Mouse (Mus musculus) MEL (cell line): ENCODE measurements around the gene Ski. TPM values are rescaled to one million over a fixed set of nuclear protein-coding genes. Genes with fewer than 3 reads are reported as not detected.

ENCODE experiments used
- DNase-seq: peaks from one replicate; pipeline ENCODE4 v3.0.0; 2011; ENCODE audit warnings: low read depth, low spot score
- H3K27ac ChIP-seq: 2 replicates; pipeline ENCODE4 v1.5.1; 2012; ENCODE audit warnings: low read depth, mild to moderate bottlenecking, control low read depth, low read length, moderate library complexity; ENCODE audit not compliant: control insufficient read depth
- H3K27me3 ChIP-seq, 2 experiments: fragments of 150-350 bp in 1 of 2; sonication (generic) in 1 of 2; 2 replicates each; pipeline ENCODE4 v1.6.1; 2012; ENCODE audit warnings: low read length in 2 of 2, mild to moderate bottlenecking in 2 of 2, improper control_type of control experiment in 1 of 2, moderate library complexity in 1 of 2; ENCODE audit not compliant: insufficient read depth in 2 of 2, control insufficient read depth in 1 of 2
- H3K36me3 ChIP-seq, 2 experiments: 2 replicates each; pipeline ENCODE4 v1.6.1; 2012 to 2014; ENCODE audit warnings: low read length in 2 of 2, improper control_type of control experiment in 1 of 2, inconsistent platforms in 1 of 2, mild to moderate bottlenecking in 1 of 2; ENCODE audit not compliant: insufficient read depth in 2 of 2, control insufficient read depth in 1 of 2
- H3K4me1 ChIP-seq, 2 experiments: fragments of 150-350 bp in 1 of 2; sonication (generic) in 1 of 2; 2 replicates each; pipeline ENCODE4 v1.6.1; 2012; ENCODE audit warnings: low read length in 2 of 2, improper control_type of control experiment in 1 of 2, mild to moderate bottlenecking in 1 of 2; ENCODE audit not compliant: insufficient read depth in 2 of 2, control insufficient read depth in 1 of 2
- H3K4me3 ChIP-seq, 2 experiments: fragments of 150-350 bp in 1 of 2; sonication (generic) in 1 of 2; 2 replicates each; pipeline ENCODE4 v1.5.1; 2012; ENCODE audit warnings: low read depth in 2 of 2, low read length in 2 of 2, mild to moderate bottlenecking in 2 of 2, moderate library complexity in 2 of 2, control low read depth in 1 of 2, improper control_type of control experiment in 1 of 2; ENCODE audit not compliant: control insufficient read depth in 1 of 2, insufficient read depth in 1 of 2
- H3K79me2 ChIP-seq: 2 replicates; pipeline ENCODE4 v1.6.1; 2012; ENCODE audit warnings: mild to moderate bottlenecking, low read length, moderate library complexity; ENCODE audit not compliant: control insufficient read depth, poor library complexity, insufficient read depth
- H3K9ac ChIP-seq: 2 replicates; pipeline ENCODE4 v1.6.1; 2012; ENCODE audit warnings: low read depth, mild to moderate bottlenecking, control low read depth, low read length, moderate library complexity; ENCODE audit not compliant: control insufficient read depth, poor library complexity, severe bottlenecking
- H3K9me3 ChIP-seq: fragments of 150-350 bp; sonication (generic); replicated peaks from 2 replicates; pipeline ENCODE4 v1.6.1; 2012; ENCODE audit warnings: mild to moderate bottlenecking, low read length, improper control_type of control experiment, moderate library complexity; ENCODE audit not compliant: insufficient read depth
- BHLHE40 ChIP-seq: IDR thresholded peaks from 2 replicates; pipeline ENCODE4 v1.6.1; 2012; ENCODE audit warnings: low read depth, mild to moderate bottlenecking, inconsistent platforms, low read length, improper control_type of control experiment, borderline replicate concordance
- ELF1 ChIP-seq: IDR thresholded peaks from 2 replicates; pipeline ENCODE4 v1.6.1; 2014; ENCODE audit warnings: low read depth, mild to moderate bottlenecking, inconsistent platforms, low read length, improper control_type of control experiment, moderate library complexity
- ETS1 ChIP-seq: IDR thresholded peaks from 2 replicates; pipeline ENCODE4 v1.6.1; 2012; ENCODE audit warnings: low read depth, mild to moderate bottlenecking, inconsistent platforms, low read length, improper control_type of control experiment, moderate library complexity
- GABPA ChIP-seq: IDR thresholded peaks from 2 replicates; pipeline ENCODE4 v1.6.1; 2012; ENCODE audit warnings: low read depth, mild to moderate bottlenecking, inconsistent platforms, low read length, improper control_type of control experiment, moderate library complexity
- GATA1 ChIP-seq: IDR thresholded peaks from 2 replicates; pipeline ENCODE4 v1.6.1; 2011; ENCODE audit warnings: low read depth, low read length, improper control_type of control experiment
- HCFC1 ChIP-seq: IDR thresholded peaks from 2 replicates; pipeline ENCODE4 v1.6.1; 2012; ENCODE audit warnings: low read depth, mild to moderate bottlenecking, inconsistent platforms, low read length, improper control_type of control experiment, moderate library complexity
- KAT2A ChIP-seq: conservative IDR thresholded peaks from 2 replicates; pipeline ENCODE4 v1.6.1; 2012; ENCODE audit warnings: low read depth, low read length, improper control_type of control experiment, inconsistent platforms
- MAFK ChIP-seq: IDR thresholded peaks from 2 replicates; pipeline ENCODE4 v1.6.1; 2011; ENCODE audit warnings: low read depth, mild to moderate bottlenecking, low read length, improper control_type of control experiment, borderline replicate concordance
- MAX ChIP-seq: IDR thresholded peaks from 2 replicates; pipeline ENCODE4 v1.6.1; 2011; ENCODE audit warnings: low read length, improper control_type of control experiment
- MAZ ChIP-seq: IDR thresholded peaks from 2 replicates; pipeline ENCODE4 v1.6.1; 2012; ENCODE audit warnings: low read depth, mild to moderate bottlenecking, inconsistent platforms, low read length, improper control_type of control experiment
- MYC ChIP-seq: IDR thresholded peaks from 2 replicates; pipeline ENCODE4 v1.6.1; 2011; ENCODE audit warnings: low read depth, mild to moderate bottlenecking, low read length, improper control_type of control experiment, moderate library complexity
- NELFE ChIP-seq: IDR thresholded peaks from 2 replicates; pipeline ENCODE4 v1.6.1; 2011; ENCODE audit warnings: low read depth, low read length, improper control_type of control experiment
- POLR2A ChIP-seq, 2 experiments: IDR thresholded peaks; 2 replicates each; pipeline ENCODE4 v1.6.1; 2011 to 2012; ENCODE audit warnings: low read length in 2 of 2, mild to moderate bottlenecking in 2 of 2, control low read depth in 1 of 2, improper control_type of control experiment in 1 of 2, low read depth in 1 of 2, moderate library complexity in 1 of 2; ENCODE audit not compliant: control insufficient read depth in 1 of 2, insufficient read depth in 1 of 2, poor library complexity in 1 of 2
- POLR2AphosphoS2 ChIP-seq: IDR thresholded peaks from 2 replicates; pipeline ENCODE4 v1.6.1; 2011; ENCODE audit warnings: low read length, improper control_type of control experiment
- POLR2AphosphoS5 ChIP-seq: IDR thresholded peaks from 2 replicates; pipeline ENCODE4 v1.6.1; 2012; ENCODE audit warnings: low read depth, borderline replicate concordance, mild to moderate bottlenecking, inconsistent platforms, low read length, moderate library complexity, mixed read lengths
- TAL1 ChIP-seq: IDR thresholded peaks from 2 replicates; pipeline ENCODE4 v1.6.1; 2012; ENCODE audit warnings: mild to moderate bottlenecking, inconsistent platforms, low read length, moderate library complexity, mixed read lengths
- TCF12 ChIP-seq: IDR thresholded peaks from 2 replicates; pipeline ENCODE4 v1.6.1; 2014; ENCODE audit warnings: low read depth, mild to moderate bottlenecking, inconsistent platforms, low read length, improper control_type of control experiment, moderate library complexity
- USF1 ChIP-seq: IDR thresholded peaks from 2 replicates; pipeline ENCODE4 v1.6.1; 2014; ENCODE audit warnings: low read depth, mild to moderate bottlenecking, inconsistent platforms, low read length, improper control_type of control experiment, moderate library complexity
- USF2 ChIP-seq, 2 experiments: IDR thresholded peaks; 2 replicates each; pipeline ENCODE4 v1.6.1; 2011 to 2012; ENCODE audit warnings: improper control_type of control experiment in 2 of 2, low read length in 2 of 2, borderline replicate concordance in 1 of 2, inconsistent platforms in 1 of 2, low read depth in 1 of 2, mild to moderate bottlenecking in 1 of 2; ENCODE audit not compliant: insufficient read depth in 1 of 2
- ZC3H11A ChIP-seq: IDR thresholded peaks from 2 replicates; pipeline ENCODE4 v1.6.1; 2012; ENCODE audit warnings: low read depth, mild to moderate bottlenecking, inconsistent platforms, low read length, improper control_type of control experiment
- ZMIZ1 ChIP-seq: IDR thresholded peaks from 2 replicates; pipeline ENCODE4 v1.6.1; 2012; ENCODE audit warnings: low read depth, mild to moderate bottlenecking, inconsistent platforms, low read length, improper control_type of control experiment, moderate library complexity
- ZNF384 ChIP-seq: IDR thresholded peaks from 2 replicates; pipeline ENCODE4 v1.6.1; 2012; ENCODE audit warnings: low read depth, mild to moderate bottlenecking, inconsistent platforms, low read length, improper control_type of control experiment
- polyA plus RNA-seq, 2 experiments: library from polyadenylated mRNA; stranded (reverse) in 1 of 2; unstranded in 1 of 2; fragments of >175 nt in 1 of 2; fragments of >200 nt in 1 of 2; gene quantifications; 2 replicates each; pipeline versions ENCODE4 v1.2.1 to v1.2.4; 2012; ENCODE audit warnings: low replicate concordance in 2 of 2, low read depth in 1 of 2; ENCODE audit not compliant: insufficient read length in 2 of 2, insufficient read depth in 1 of 2, missing spikeins in 1 of 2
- total RNA-seq: library from RNA; depleted of rRNA; stranded (reverse); fragments of 300-350 nt; gene quantifications from 2 replicates; pipeline ENCODE4 v1.2.3, GENCODE M21; 2012

Gene Ski
- total and polyA plus RNA-seq, 3 experiments = 6.9 to 16.1 TPM; not detected in 1

- Histone ChIP-seq H3K9ac (peak overlapping the region; percentile 83), H3K36me3 (peaks cover 0 to 5% of the 10 kb centered on the region in 2 experiments; a peak in 2 of 4 replicates), H3K4me1 (peaks cover 13 to 24% of the 10 kb centered on the region in 2 experiments), H3K9me3 (no peaks in the 10 kb centered on the region), H3K79me2 (peaks cover 5% of the 10 kb centered on the region; the same call in 1 of the 2 replicates), H3K27ac (no peak overlapping the region; the same call in 1 of the 2 replicates), H3K27me3 (no peaks in the 10 kb centered on the region), H3K4me3 (peak overlapping the region in 1 of 2 experiments; percentile 59; a peak in 2 of 4 replicates)
- DNase-seq = no peak
- TF ChIP-seq POLR2AphosphoS2 (no peak), KAT2A (no peak), POLR2A (IDR thresholded peaks at IDR 0.05; ENCODE audit: control insufficient read depth in 1 of 2, insufficient read depth in 1 of 2, low read depth in 1 of 2, low read length in 2 of 2, poor library complexity in 1 of 2) (no peak), MAX (no peak), BHLHE40 (no peak)
Observed at GRCm38 (mm10) chr4:155149941-155150275, 72.5 kb downstream of the Ski start.

GRCm38 (mm10) chr4:155148910-155149698 lies 73.3 kb downstream of the Ski start:
- H3K9ac ChIP-seq = no peak overlapping the region
- no peak for DNase-seq
- no peak overlapping the region for H3K4me3 ChIP-seq
- no peaks in the 10 kb centered on the region for H3K27me3 ChIP-seq
- H3K27ac ChIP-seq = no peak overlapping the region
- peaks cover 0 to 5% of the 10 kb centered on the region in 2 experiments; a peak in 2 of 4 replicates for H3K36me3 ChIP-seq
- H3K79me2 ChIP-seq = peaks cover 5% of the 10 kb centered on the region; the same call in 1 of the 2 replicates
- peaks cover 13 to 24% of the 10 kb centered on the region in 2 experiments for H3K4me1 ChIP-seq
- TF ChIP-seq TAL1 = no peak
- H3K9me3 ChIP-seq = no peaks in the 10 kb centered on the region

GRCm38 (mm10) chr4:155148453-155148852 lies 73.9 kb downstream of the Ski start:
- H3K4me1 ChIP-seq = peaks cover 13 to 24% of the 10 kb centered on the region in 2 experiments
- no peaks in the 10 kb centered on the region for H3K9me3 ChIP-seq
- no peak overlapping the region for H3K27ac ChIP-seq
- H3K79me2 ChIP-seq = peaks cover 5% of the 10 kb centered on the region; the same call in 1 of the 2 replicates
- H3K27me3 ChIP-seq = no peaks in the 10 kb centered on the region
- no peak for DNase-seq
- H3K9ac ChIP-seq = no peak overlapping the region
- no peak overlapping the region for H3K4me3 ChIP-seq
- H3K36me3 ChIP-seq = peaks cover 0 to 5% of the 10 kb centered on the region in 2 experiments; a peak in 2 of 4 replicates
- peak; percentile 88 for TF ChIP-seq USF1
- TF ChIP-seq ELF1 = no peak
- no peak for TF ChIP-seq TAL1
- no peak for TF ChIP-seq MAX
- no peak for TF ChIP-seq MAFK
- TF ChIP-seq ZC3H11A = no peak
- no peak for TF ChIP-seq HCFC1
- no peak for TF ChIP-seq POLR2A (IDR thresholded peaks at IDR 0.05; ENCODE audit: control insufficient read depth in 1 of 2, insufficient read depth in 1 of 2, low read depth in 1 of 2, low read length in 2 of 2, poor library complexity in 1 of 2)
- TF ChIP-seq ETS1 = peak; percentile 29; the same call in 1 of the 2 replicates
- TF ChIP-seq POLR2AphosphoS5 = no peak
- 0 out of 4 replicates have a peak, but pooled peaks of 1 of the 2 experiments have one; percentile 43 for TF ChIP-seq USF2 (IDR thresholded peaks at IDR 0.05; ENCODE audit: borderline replicate concordance in 1 of 2, insufficient read depth in 1 of 2, low read depth in 1 of 2, low read length in 2 of 2)
- no peak for TF ChIP-seq POLR2AphosphoS2
- peak; percentile 62 for TF ChIP-seq GATA1
- no peak for TF ChIP-seq MAZ
- no peak for TF ChIP-seq GABPA
- TF ChIP-seq MYC = no peak
- no peak for TF ChIP-seq NELFE
- TF ChIP-seq ZMIZ1 = no peak
- no peak for TF ChIP-seq ZNF384
- TF ChIP-seq BHLHE40 = peak; percentile 87
- TF ChIP-seq TCF12 = 0 out of 2 replicates have a peak, but pooled peaks have one; percentile 18
